Mouse (Mus musculus) testis, adult 2 months (tissue): Measurements from ENCODE around the gene Lpo. TPM values are rescaled to one million over a fixed set of nuclear protein-coding genes. Genes with fewer than 3 reads are reported as not detected.

Source experiments
- H3K27ac ChIP-seq: fragments of 200-500 bp; 2 replicates; pipeline ENCODE4 v1.5.1; 2012; ENCODE audit warnings: low read depth, low read length; ENCODE audit not compliant: control insufficient read depth, insufficient read depth
- H3K27me3 ChIP-seq: fragments of 200-500 bp; 2 replicates; pipeline ENCODE4 v1.6.1; 2012; ENCODE audit warnings: mild to moderate bottlenecking, low read length, moderate library complexity; ENCODE audit not compliant: control insufficient read depth, insufficient read depth
- H3K36me3 ChIP-seq: fragments of 200-500 bp; 2 replicates; pipeline ENCODE4 v1.6.1; 2012; ENCODE audit warnings: mild to moderate bottlenecking, low read length; ENCODE audit not compliant: control insufficient read depth, insufficient read depth
- H3K4me1 ChIP-seq: fragments of 200-500 bp; 2 replicates; pipeline ENCODE4 v1.6.1; 2012; ENCODE audit warnings: low read length; ENCODE audit not compliant: control insufficient read depth, insufficient read depth
- H3K4me3 ChIP-seq: fragments of 200-500 bp; 2 replicates; pipeline ENCODE4 v1.5.1; 2012; ENCODE audit warnings: low read depth, mild to moderate bottlenecking, low read length, moderate library complexity, mixed read lengths; ENCODE audit not compliant: control insufficient read depth
- CTCF ChIP-seq: fragments of 200-500 bp; IDR thresholded peaks from 2 replicates; pipeline ENCODE4 v1.5.1; 2012; ENCODE audit warnings: low read depth, mild to moderate bottlenecking, inconsistent platforms, low read length, moderate library complexity; ENCODE audit not compliant: control insufficient read depth, insufficient read depth, insufficient replicate concordance
- POLR2A ChIP-seq: fragments of 200-500 bp; IDR thresholded peaks from 2 replicates; pipeline ENCODE4 v1.6.1; 2012; ENCODE audit warnings: low read depth, mild to moderate bottlenecking, inconsistent platforms, low read length, moderate library complexity; ENCODE audit not compliant: control insufficient read depth
- polyA plus RNA-seq: library from polyadenylated mRNA; depleted of rRNA; stranded (reverse); fragments of >200 nt; gene quantifications from 2 replicates; pipeline ENCODE4 v1.2.3, GENCODE M21; 2012

The Lpo gene
- polyA plus RNA-seq, 1 experiment, result 4.9 TPM

- Histone ChIP-seq H3K4me3 (no peak overlapping the region), H3K27ac (no peak overlapping the region), H3K27me3 (no peaks in the 10 kb centered on the region; the same call in 1 of the 2 replicates), H3K36me3 (no peaks in the 10 kb centered on the region), H3K4me1 (peaks cover 11% of the 10 kb centered on the region)
- no peak for TF ChIP-seq POLR2A
- no peak for TF ChIP-seq CTCF
These were observed 6.6 kb downstream of the Lpo start for GRCm38 (mm10) chr11:87821502-87821901.

DNA sequence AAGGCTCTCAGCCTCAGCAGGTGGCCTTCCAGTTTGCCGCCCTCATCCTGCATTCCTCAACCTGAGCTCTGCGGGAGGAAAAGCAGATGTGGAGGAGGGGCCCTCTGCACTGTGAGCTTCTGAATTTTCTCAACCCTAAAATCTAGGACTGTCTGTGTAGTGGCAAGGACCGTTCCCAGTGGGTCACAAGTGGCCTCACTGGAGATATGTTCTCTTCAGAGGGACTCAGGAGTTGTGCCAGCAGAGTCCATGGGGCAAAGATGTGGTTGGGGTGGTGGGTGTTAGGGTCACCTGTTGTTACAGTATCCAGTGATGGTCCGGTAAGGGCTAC, 10.7 kb downstream of the Lpo start:
- no peaks in the 10 kb centered on the region; the same call in 1 of the 2 replicates for H3K27me3 ChIP-seq
- H3K36me3 ChIP-seq, result no peaks in the 10 kb centered on the region
- peaks cover 12% of the 10 kb centered on the region for H3K4me1 ChIP-seq
- no peak for TF ChIP-seq POLR2A
- TF ChIP-seq CTCF, result no peak
- H3K27ac ChIP-seq, result no peak overlapping the region
- H3K4me3 ChIP-seq, result no peak overlapping the region

- TF ChIP-seq CTCF, result peak; percentile 50; the same call in 1 of the 2 replicates
- no peak for TF ChIP-seq POLR2A
- no peak overlapping the region for H3K27ac ChIP-seq
These were observed 11.2 kb downstream of the Lpo start for GRCm38 (mm10) chr11:87816707-87817442.

GRCm38 (mm10) chr11:87814831-87815230, 13.3 kb downstream of the Lpo start:
- Histone ChIP-seq H3K36me3 (no peaks in the 10 kb centered on the region), H3K27me3 (no peaks in the 10 kb centered on the region; the same call in 1 of the 2 replicates), H3K27ac (no peak overlapping the region), H3K4me3 (no peak overlapping the region), H3K4me1 (peaks cover 12% of the 10 kb centered on the region)
- TF ChIP-seq CTCF (no peak), POLR2A (no peak)

More at GRCm38 (mm10) chr11:87816707-87817442, 11.2 kb downstream of the Lpo start:
- Histone ChIP-seq H3K36me3 (no peaks in the 10 kb centered on the region), H3K4me1 (peaks cover 12% of the 10 kb centered on the region), H3K4me3 (no peak overlapping the region; the same call in 1 of the 2 replicates), H3K27me3 (no peaks in the 10 kb centered on the region; the same call in 1 of the 2 replicates)

DNA sequence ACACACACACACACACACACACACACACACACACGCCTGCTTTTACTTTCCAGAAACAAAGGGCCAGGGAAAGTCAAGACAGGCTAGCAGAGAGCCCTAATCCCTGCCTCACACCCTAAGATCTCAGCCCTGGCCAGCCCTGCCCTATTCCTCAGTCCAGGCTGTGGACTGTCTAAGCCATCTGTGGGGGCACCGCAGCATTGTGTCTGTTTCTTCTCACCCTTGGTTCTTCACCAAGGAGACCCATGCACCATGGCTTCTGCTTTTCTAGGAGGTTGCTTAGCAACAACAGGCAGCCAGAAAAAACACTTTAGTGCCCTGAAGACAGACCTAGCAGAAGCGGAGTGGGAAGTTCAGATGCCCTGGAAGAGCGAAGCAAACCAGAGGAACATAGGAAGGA, 16.7 kb downstream of the Lpo start:
- TF ChIP-seq CTCF (no peak), POLR2A (no peak)
- no peaks in the 10 kb centered on the region for H3K36me3 ChIP-seq
- H3K4me1 ChIP-seq, result no peaks in the 10 kb centered on the region; the same call in 1 of the 2 replicates
- H3K4me3 ChIP-seq, result no peak overlapping the region
- no peaks in the 10 kb centered on the region for H3K27me3 ChIP-seq
- H3K27ac ChIP-seq, result no peak overlapping the region

GRCm38 (mm10) chr11:87808236-87808635, 19.9 kb downstream of the Lpo start:
- no peak overlapping the region for H3K27ac ChIP-seq
- no peak for TF ChIP-seq POLR2A
- no peak for TF ChIP-seq CTCF
- no peaks in the 10 kb centered on the region for H3K27me3 ChIP-seq
- H3K4me3 ChIP-seq, result no peak overlapping the region
- no peaks in the 10 kb centered on the region for H3K4me1 ChIP-seq
- no peaks in the 10 kb centered on the region for H3K36me3 ChIP-seq

- Histone ChIP-seq H3K4me3 (no peak overlapping the region), H3K27me3 (no peaks in the 10 kb centered on the region), H3K27ac (no peak overlapping the region), H3K4me1 (peaks cover 2% of the 10 kb centered on the region), H3K36me3 (no peaks in the 10 kb centered on the region)
- TF ChIP-seq POLR2A (no peak), CTCF (no peak)
These were observed 20.7 kb downstream of the Lpo start for GRCm38 (mm10) chr11:87807433-87807832.
